Mouse (Mus musculus) hindbrain, embryonic 13.5 days (tissue): ENCODE measurements around the gene Adipor1. TPM values are rescaled to one million over a fixed set of nuclear protein-coding genes. Genes with fewer than 3 reads are reported as not detected.

Experiments
- ATAC-seq: fragments of 200-750 bp; cut with Nextera tagmentation; 2 replicates; pipeline ENCODE4 v1.8.0; 2017; ENCODE audit warnings: moderate TSS enrichment; ENCODE audit not compliant: low FRiP score
- H3K27ac ChIP-seq: fragments of 300-500 bp; sonication (generic); 2 replicates; pipeline ENCODE4 v1.5.1; 2015; ENCODE audit warnings: inconsistent platforms, mild to moderate bottlenecking, moderate library complexity
- H3K27me3 ChIP-seq: fragments of 300-500 bp; sonication (generic); 2 replicates; pipeline ENCODE4 v1.6.1; 2015; ENCODE audit warnings: mild to moderate bottlenecking, inconsistent platforms
- H3K36me3 ChIP-seq: fragments of 300-500 bp; sonication (generic); 2 replicates; pipeline ENCODE4 v1.6.1; 2015; ENCODE audit warnings: mild to moderate bottlenecking, inconsistent platforms
- H3K4me1 ChIP-seq: fragments of 300-500 bp; sonication (generic); replicated peaks from 2 replicates; pipeline ENCODE4 v1.6.1; 2015; ENCODE audit warnings: inconsistent platforms
- H3K4me2 ChIP-seq: fragments of 300-500 bp; sonication (generic); 2 replicates; pipeline ENCODE4 v1.6.1; 2015; ENCODE audit warnings: inconsistent platforms, mild to moderate bottlenecking, moderate library complexity
- H3K4me3 ChIP-seq: fragments of 300-500 bp; sonication (generic); 2 replicates; pipeline ENCODE4 v1.5.1; 2015; ENCODE audit warnings: mild to moderate bottlenecking, inconsistent platforms
- H3K9ac ChIP-seq: fragments of 300-500 bp; sonication (generic); 2 replicates; pipeline ENCODE4 v1.6.1; 2015; ENCODE audit warnings: mild to moderate bottlenecking, inconsistent platforms
- H3K9me3 ChIP-seq: fragments of 300-500 bp; sonication (generic); 2 replicates; pipeline ENCODE4 v1.6.1; 2016; ENCODE audit warnings: inconsistent platforms
- WGBS: fragments of 180-500 bp; shearing (Covaris S2); methylation state at CpG from one replicate; pipeline ENCODE4 v1.1.7; 2015; 5-methylcytosine and 5-hydroxymethylcytosine counted together
- polyA plus RNA-seq: library from polyadenylated mRNA; unstranded; fragments of >200 nt; fragmentation: Nextera tagmentation; extraction: Ambion mirVana; gene quantifications from 2 replicates; pipeline ENCODE4 v1.2.1, GENCODE M21; 2015

The Adipor1 gene
- polyA plus RNA-seq, 1 experiment from 2014 or later, result 72.0 TPM

DNA sequence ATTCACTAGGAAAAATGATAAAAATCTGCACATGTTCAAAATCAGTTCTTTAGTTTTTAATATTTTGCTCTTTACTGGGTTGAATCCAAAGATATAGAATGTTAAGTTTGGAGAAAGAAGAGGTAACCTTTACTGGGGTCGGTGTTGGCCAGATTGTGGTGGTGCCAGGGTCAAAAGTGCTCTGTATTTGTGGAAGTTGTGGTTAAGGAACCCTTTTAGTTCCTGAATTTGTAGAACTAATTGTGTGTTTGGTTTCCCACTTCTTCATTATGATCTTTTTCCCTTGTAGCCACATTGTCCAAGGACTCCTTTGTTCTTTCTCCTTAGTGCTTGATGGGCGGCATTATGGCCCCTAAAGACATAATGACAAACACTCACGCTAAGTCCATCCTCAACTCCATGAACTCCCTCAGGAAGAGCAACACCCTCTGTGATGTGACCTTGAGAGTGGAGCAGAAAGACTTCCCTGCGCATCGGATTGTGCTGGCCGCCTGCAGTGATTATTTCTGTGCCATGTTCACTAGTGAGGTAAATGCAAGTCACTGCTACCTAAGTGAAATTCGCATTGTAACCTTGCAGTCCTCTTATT lies 43.1 kb downstream of the Adipor1 start:
- Histone ChIP-seq H3K4me3 (no peak overlapping the region), H3K9ac (no peak overlapping the region), H3K27me3 (peaks cover 6% of the 10 kb centered on the region), H3K27ac (no peak overlapping the region), H3K4me2 (no peak overlapping the region), H3K4me1 (peaks cover 16% of the 10 kb centered on the region), H3K9me3 (no peaks in the 10 kb centered on the region), H3K36me3 (peaks cover 42% of the 10 kb centered on the region)
- no peak for ATAC-seq
- WGBS, result 92% methylated on average over 7 of the region's 7 CpGs

DNA sequence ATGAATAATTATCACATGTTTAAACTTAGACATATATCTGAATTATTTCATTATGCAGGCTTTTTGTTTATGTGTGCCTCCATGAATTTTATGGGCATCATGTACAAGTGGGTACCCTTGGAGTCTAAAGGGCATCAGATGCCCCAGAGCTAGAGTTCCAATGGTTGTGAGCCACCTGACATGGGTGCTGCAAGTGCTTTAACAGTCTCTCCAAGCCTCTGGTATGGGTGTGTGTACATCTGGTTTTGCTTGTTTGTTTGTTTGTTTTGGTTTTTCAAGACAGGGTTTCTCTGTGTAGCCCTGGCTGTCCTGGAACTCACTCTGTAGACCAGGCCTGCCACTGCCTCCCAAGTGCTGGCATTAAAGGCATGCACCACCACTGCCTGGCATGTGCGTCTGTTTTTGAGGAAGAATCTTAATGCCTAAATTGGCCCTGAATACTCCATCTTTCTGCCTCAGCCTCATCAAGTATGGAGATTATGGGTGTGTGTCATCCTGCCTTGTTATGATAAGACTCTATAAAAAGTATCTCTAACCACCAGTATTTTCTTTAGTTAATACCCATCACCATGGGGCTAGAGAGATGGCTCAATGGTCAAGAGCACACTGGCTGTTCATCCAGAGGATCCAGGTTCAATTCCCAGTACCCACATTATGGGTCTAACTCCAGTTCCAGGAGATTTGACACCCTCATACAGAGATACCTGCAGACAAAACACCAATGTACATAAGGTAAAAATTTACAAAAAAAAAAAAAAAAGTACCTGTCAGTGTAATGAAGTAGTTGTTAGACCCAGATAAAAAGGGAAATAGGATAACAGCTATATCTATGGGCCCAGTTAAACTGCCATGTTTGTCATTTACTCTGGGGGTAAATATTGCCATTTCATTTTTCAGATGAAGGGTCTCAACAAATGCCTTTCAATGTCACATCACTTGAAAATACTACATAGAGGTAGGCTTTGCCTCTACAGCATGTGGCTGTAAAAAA lies 45.4 kb downstream of the Adipor1 start:
- Histone ChIP-seq H3K9ac (no peak overlapping the region), H3K4me3 (no peak overlapping the region), H3K9me3 (no peaks in the 10 kb centered on the region), H3K36me3 (peaks cover 60% of the 10 kb centered on the region), H3K27me3 (no peaks in the 10 kb centered on the region), H3K4me1 (peaks cover 10% of the 10 kb centered on the region), H3K27ac (no peak overlapping the region), H3K4me2 (no peak overlapping the region)
- 97% methylated on average over 1 of the region's 1 CpGs for WGBS
- no peak for ATAC-seq

Other genes with a start within 250 kb of the Adipor1 start
- gene Chil1, start 233.2 kb upstream of the Adipor1 start, polyA plus RNA-seq, result 2.8 and 3.2 TPM in 2 replicates
- 0.83 and 1.9 TPM in 2 replicates for gene Mybph, start 221.9 kb upstream of the Adipor1 start, polyA plus RNA-seq
- 10.2 and 10.6 TPM in 2 replicates for gene Adora1, start 179.9 kb upstream of the Adipor1 start, polyA plus RNA-seq
- 3.6 and 3.8 TPM in 2 replicates for gene Myog, start 125.4 kb upstream of the Adipor1 start, polyA plus RNA-seq
- 10.9 and 12.3 TPM in 2 replicates for gene Ppfia4, start 82.5 kb upstream of the Adipor1 start, polyA plus RNA-seq
- gene Tmem183a, start 53.4 kb upstream of the Adipor1 start, polyA plus RNA-seq, result 122 and 128 TPM in 2 replicates
- not detected in 2 replicates for gene 4933406M09Rik, start 29.4 kb upstream of the Adipor1 start, polyA plus RNA-seq
- gene Cyb5r1, start 9.8 kb upstream of the Adipor1 start, polyA plus RNA-seq, result 19.0 and 19.9 TPM in 2 replicates
- gene Klhl12, start 40.2 kb downstream of the Adipor1 start, polyA plus RNA-seq, result 33.2 and 35.0 TPM in 2 replicates
- gene Rabif, start 79.3 kb downstream of the Adipor1 start, polyA plus RNA-seq, result 62.9 and 67.3 TPM in 2 replicates
- not detected in 2 replicates for gene Mgat4e, start 134.3 kb downstream of the Adipor1 start, polyA plus RNA-seq
- gene Kdm5b, start 144.8 kb downstream of the Adipor1 start, polyA plus RNA-seq, result 99.4 and 103 TPM in 2 replicates
- 3.8 and 8.2 TPM in 2 replicates for gene Syt2, start 231.3 kb downstream of the Adipor1 start, polyA plus RNA-seq